Comparison of ENCODE assay signal across 8 mouse cellular contexts in the genomic region with DNA sequence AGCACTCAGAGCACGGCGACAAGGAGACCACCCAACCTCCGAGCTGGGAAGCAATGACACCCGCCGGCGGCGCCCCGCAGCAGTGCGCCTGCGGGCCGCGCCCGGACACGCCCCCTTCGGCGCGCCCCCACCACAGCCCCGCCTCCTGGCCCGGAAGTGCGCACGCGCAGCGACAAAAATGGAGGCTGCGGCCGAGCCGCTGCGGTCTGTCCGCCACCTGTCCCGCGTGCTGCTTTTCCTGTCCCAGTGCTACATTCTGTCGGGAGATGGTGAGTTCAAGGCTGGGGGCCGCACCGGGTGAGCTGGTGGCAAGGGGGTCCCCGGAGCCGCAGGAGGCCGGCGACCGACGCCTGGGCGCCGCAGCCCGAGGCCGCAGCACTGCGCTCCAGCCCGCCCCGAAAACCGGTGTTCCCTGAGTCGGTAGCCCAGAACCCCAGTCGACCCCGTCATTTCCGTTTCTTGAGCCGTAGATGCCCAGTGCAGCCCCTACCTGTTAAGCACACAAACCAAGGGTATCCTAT. TPM values are rescaled to one million over a fixed set of nuclear protein-coding genes. Genes with fewer than 3 reads are reported as not detected.
DNase-seq lines count a peak whose midpoint lies in the region; ATAC-seq lines count a peak whose summit lies in the region.

No protein-coding gene starts in this region.

- H3K4me3 ChIP-seq in forebrain, embryonic 10.5 days: peak overlapping the region; percentile 87
- peak overlapping the region; percentile 77 for H3K4me3 ChIP-seq in heart, embryonic 15.5 days
- H3K4me3 ChIP-seq in liver, embryonic 12.5 days: peak overlapping the region; percentile 78

- WGBS in forebrain, embryonic 10.5 days: under 1% methylated on average over 52 of the region's 52 CpGs
- under 1% methylated on average over 52 of the region's 52 CpGs for WGBS in heart, embryonic 15.5 days
- WGBS in liver, embryonic 12.5 days (ENCODE audit: insufficient replicate concordance): under 1% methylated on average over 52 of the region's 52 CpGs

- H3K9me3 ChIP-seq in forebrain, embryonic 10.5 days: no peaks in the 10 kb centered on the region
- H3K9me3 ChIP-seq in heart, embryonic 15.5 days (replicated peaks): no peaks in the 10 kb centered on the region
- no peaks in the 10 kb centered on the region for H3K9me3 ChIP-seq in liver, embryonic 12.5 days (replicated peaks)

- peak; percentile 85 to 89 for DNase-seq in CD8-positive naive resting alpha-beta T cell, adult 2 months (ENCODE audit: low read depth in 2 of 2, low spot score in 2 of 2)
- peak; percentile 67 for DNase-seq in c-Kit-negative CD71-positive TER-119-positive erythroid progenitor cells, embryonic 14.5 days (ENCODE audit: low read depth, low spot score)
- peak; percentile 85 for DNase-seq in forebrain, embryonic 10.5 days (ENCODE audit: extremely low spot score, low spot score)
- peak; percentile 91 for DNase-seq in kidney, postnatal 14 days
- DNase-seq in naive thymus-derived CD4-positive, alpha-beta T cell, adult 2 months (ENCODE audit: low read depth): peak; percentile 92
- DNase-seq in splenic B cell, adult 2 months (ENCODE audit: low read depth, low spot score): peak; percentile 90

- peaks cover 20% of the 10 kb centered on the region for H3K4me1 ChIP-seq in forebrain, embryonic 10.5 days
- peaks cover 13% of the 10 kb centered on the region for H3K4me1 ChIP-seq in heart, embryonic 15.5 days (replicated peaks)
- peaks cover 19% of the 10 kb centered on the region for H3K4me1 ChIP-seq in liver, embryonic 12.5 days

- H3K27ac ChIP-seq in forebrain, embryonic 10.5 days: peak overlapping the region; percentile 94
- H3K27ac ChIP-seq in heart, embryonic 15.5 days: peak overlapping the region; percentile 76
- peak overlapping the region; percentile 61 for H3K27ac ChIP-seq in liver, embryonic 12.5 days

- ATAC-seq in heart, embryonic 15.5 days (replicated peaks; ENCODE audit: insufficient number of reproducible peaks, insufficient read depth, low FRiP score, low read depth): peak; percentile 89
- ATAC-seq in liver, embryonic 12.5 days: peak; percentile 88

- H3K4me2 ChIP-seq in heart, embryonic 15.5 days: peak overlapping the region; percentile 72
- H3K4me2 ChIP-seq in liver, embryonic 12.5 days: peak overlapping the region; percentile 87

- no peaks in the 10 kb centered on the region for H3K27me3 ChIP-seq in forebrain, embryonic 10.5 days (ENCODE audit: poor library complexity, severe bottlenecking)
- no peaks in the 10 kb centered on the region for H3K27me3 ChIP-seq in heart, embryonic 15.5 days
- H3K27me3 ChIP-seq in liver, embryonic 12.5 days (replicated peaks): no peaks in the 10 kb centered on the region
- H3K27me3 ChIP-seq in splenic B cell, adult 2 months (ENCODE audit: control insufficient read depth, insufficient read depth, low read length, poor library complexity, severe bottlenecking): no peaks in the 10 kb centered on the region

- H3K36me3 ChIP-seq in forebrain, embryonic 10.5 days (replicated peaks): peaks cover 35% of the 10 kb centered on the region
- H3K36me3 ChIP-seq in heart, embryonic 15.5 days: peaks cover 20% of the 10 kb centered on the region
- H3K36me3 ChIP-seq in liver, embryonic 12.5 days: peaks cover 65% of the 10 kb centered on the region
- peaks cover 7% of the 10 kb centered on the region for H3K36me3 ChIP-seq in splenic B cell, adult 2 months (ENCODE audit: control insufficient read depth, insufficient read depth, low read length, poor library complexity, severe bottlenecking)

- peak overlapping the region; percentile 81 for H3K9ac ChIP-seq in heart, embryonic 15.5 days
- peak overlapping the region; percentile 81 for H3K9ac ChIP-seq in liver, embryonic 12.5 days

RNA-seq across cellular contexts. Expression of a gene that starts 2.4 kb away (rescaled TPM):
- 77.9 and 80.0 TPM in 2 replicates for polyA plus RNA-seq in forebrain, embryonic 10.5 days (2016; fragmentation: Nextera tagmentation; extraction: Ambion mirVana)
- polyA plus RNA-seq in heart, embryonic 15.5 days (2015; fragmentation: Nextera tagmentation; extraction: Ambion mirVana): 47.0 and 50.3 TPM in 2 replicates
- polyA plus RNA-seq in liver, embryonic 12.5 days (2016; fragmentation: Nextera tagmentation; extraction: Ambion mirVana): 35.9 and 36.4 TPM in 2 replicates

RNA-seq across cellular contexts. Expression of a gene that starts 48.7 kb away (rescaled TPM):
- 7.6 and 8.8 TPM in 2 replicates for polyA plus RNA-seq in forebrain, embryonic 10.5 days (2016; fragmentation: Nextera tagmentation; extraction: Ambion mirVana)
- 14.6 and 17.0 TPM in 2 replicates for polyA plus RNA-seq in heart, embryonic 15.5 days (2015; fragmentation: Nextera tagmentation; extraction: Ambion mirVana)
- 32.5 and 33.9 TPM in 2 replicates for polyA plus RNA-seq in liver, embryonic 12.5 days (2016; fragmentation: Nextera tagmentation; extraction: Ambion mirVana)

Comparison
In these comparisons a context has a peak if more than half of its experiments do, and no peak if none do; other contexts are left out.
1. Peak in every context shown above with its lines: DNase-seq, ATAC-seq, H3K4me3 ChIP-seq and H3K27ac ChIP-seq.